Mouse (Mus musculus) monocyte, adult 2 months (primary cell): ENCODE results near the gene Fam180a.

Source experiments
- DNase-seq, 2 experiments: peaks; one replicate each; pipeline ENCODE4 v3.0.0; 2022; ENCODE audit warnings: low spot score in 2 of 2, low read depth in 1 of 2

Fam180a gene

DNA sequence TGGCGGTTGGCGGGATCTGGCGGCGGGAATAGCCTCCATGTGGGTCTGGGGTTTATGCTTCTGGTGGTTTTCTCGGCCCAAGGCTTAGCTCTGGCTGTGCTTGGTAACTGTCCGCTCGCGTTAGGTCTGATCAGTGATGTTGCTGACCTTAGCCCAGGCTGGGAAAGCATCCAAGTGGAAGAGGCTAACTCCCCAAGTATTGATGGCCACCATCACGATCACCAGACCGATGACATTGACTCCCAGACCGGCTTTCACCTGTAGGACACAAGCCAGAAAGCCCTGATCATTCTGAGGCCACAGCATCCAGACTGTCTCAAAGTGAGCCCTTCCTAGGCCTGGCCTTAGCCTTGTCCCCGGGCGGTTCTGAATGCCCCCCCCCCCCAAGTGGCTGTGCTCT, 57.2 kb downstream of the Fam180a start:
- no peak for DNase-seq

DNA sequence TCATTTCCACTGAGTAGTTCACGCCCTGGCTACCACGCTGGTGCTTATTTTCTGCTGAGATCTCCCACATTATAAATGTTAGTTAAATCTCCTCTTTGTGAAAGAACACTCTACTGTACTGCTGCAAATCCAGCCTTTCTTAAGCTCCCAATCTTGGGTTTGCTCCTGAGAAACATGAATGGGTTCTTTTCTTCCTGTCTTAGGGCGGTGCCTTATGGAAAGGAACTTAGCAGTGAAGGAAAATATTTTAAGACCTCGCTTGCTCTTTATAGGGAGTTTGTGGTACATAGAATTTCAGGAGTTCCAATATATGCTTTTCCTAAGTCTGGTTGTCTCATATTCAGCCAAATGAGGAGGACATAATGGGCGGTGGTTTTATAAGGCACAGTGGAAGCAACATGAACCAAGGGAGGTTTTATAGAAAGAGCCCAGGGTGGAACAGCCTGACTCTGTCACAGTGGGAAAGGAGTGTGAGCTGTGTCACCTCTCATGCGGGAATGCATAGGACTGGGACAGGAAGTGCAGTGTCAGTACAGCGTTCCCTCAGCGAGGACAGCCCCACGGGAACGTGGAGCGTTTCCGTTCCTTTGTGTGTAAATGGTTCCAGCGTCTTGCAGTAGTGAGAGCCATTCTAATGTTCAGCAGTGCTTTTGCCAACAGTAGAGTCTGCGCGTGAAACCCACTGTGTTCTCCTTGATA, 60.2 kb downstream of the Fam180a start:
- no peak for DNase-seq
